Mouse (Mus musculus): Measurements from ENCODE around the gene Cep97. TPM values are rescaled to one million over a fixed set of nuclear protein-coding genes. Genes with fewer than 3 reads are reported as not detected.
A peak's percentile ranks its signal among the peaks of the same experiment; 100 is the strongest.

Gene Cep97
- polyA plus RNA-seq, 1 experiment from 2014 or later = 1.9 TPM

GRCm38 (mm10) chr16:55971735-55972615 lies 37.3 kb upstream of the Cep97 start:
- H3K4me2 ChIP-seq (replicated peaks; ENCODE audit: low read depth) = no peak overlapping the region

DNA sequence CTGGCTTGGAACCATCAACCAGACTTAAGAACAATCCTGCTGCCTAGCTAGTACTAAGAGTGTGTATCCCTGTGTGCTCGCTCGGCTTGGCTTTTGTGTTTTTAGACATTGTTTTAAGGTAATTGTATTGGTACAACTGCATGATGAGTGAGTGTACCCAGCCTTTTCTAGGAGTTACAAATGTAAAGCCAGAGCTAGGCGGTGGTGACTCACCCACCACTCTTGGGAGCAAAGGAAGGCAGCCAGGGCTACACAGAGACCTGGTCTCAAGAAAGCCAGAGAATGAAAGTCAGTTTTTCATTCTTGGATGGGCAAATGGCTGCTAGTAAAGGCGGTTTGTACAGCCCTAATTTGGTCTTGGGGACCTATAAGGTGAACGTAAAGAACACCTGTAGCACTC lies 35.8 kb upstream of the Cep97 start:
- Histone ChIP-seq H3K36me3 (ENCODE audit: control insufficient read depth, insufficient read depth) (peaks cover 23% of the 10 kb centered on the region), H3K4me2 (replicated peaks; ENCODE audit: low read depth) (no peak overlapping the region), H3K9me3 (ENCODE audit: control insufficient read depth) (no peaks in the 10 kb centered on the region), H3K27ac (ENCODE audit: low read depth, low read length) (no peak overlapping the region), H3K4me1 (replicated peaks; ENCODE audit: control insufficient read depth, insufficient read depth, low read length) (peaks cover 4% of the 10 kb centered on the region; the same call in 1 of the 2 replicates), H3K9ac (ENCODE audit: low read depth, low read length) (no peak overlapping the region), H3K27me3 (replicated peaks; ENCODE audit: control insufficient read depth, insufficient read depth, low read length) (no peaks in the 10 kb centered on the region), H3K4me3 (ENCODE audit: low read depth, low read length) (no peak overlapping the region)
- TF ChIP-seq CTCF (IDR thresholded peaks at IDR 0.05; ENCODE audit: low read depth) = no peak
- no peak for ATAC-seq
- WGBS = 92% methylated on average over 5 of the region's 5 CpGs

More at GRCm38 (mm10) chr16:55971735-55972615, 37.3 kb upstream of the Cep97 start:
- ATAC-seq = no peak
- TF ChIP-seq CTCF (IDR thresholded peaks at IDR 0.05; ENCODE audit: low read depth) = no peak
- H3K4me3 ChIP-seq (ENCODE audit: low read depth, low read length) = no peak overlapping the region
- H3K4me1 ChIP-seq (replicated peaks; ENCODE audit: control insufficient read depth, insufficient read depth, low read length) = peaks cover 4% of the 10 kb centered on the region; the same call in 1 of the 2 replicates
- WGBS = 74% methylated on average over 6 of the region's 6 CpGs
- H3K9ac ChIP-seq (ENCODE audit: low read depth, low read length) = no peak overlapping the region
- no peak overlapping the region for H3K27ac ChIP-seq (ENCODE audit: low read depth, low read length)
- no peaks in the 10 kb centered on the region for H3K9me3 ChIP-seq (ENCODE audit: control insufficient read depth)
- peaks cover 23% of the 10 kb centered on the region for H3K36me3 ChIP-seq (ENCODE audit: control insufficient read depth, insufficient read depth)
- H3K27me3 ChIP-seq (replicated peaks; ENCODE audit: control insufficient read depth, insufficient read depth, low read length) = no peaks in the 10 kb centered on the region

- peaks cover 23% of the 10 kb centered on the region for H3K36me3 ChIP-seq (ENCODE audit: control insufficient read depth, insufficient read depth)
- H3K4me3 ChIP-seq (ENCODE audit: low read depth, low read length) = no peak overlapping the region
- peak; percentile 71 for TF ChIP-seq CTCF (IDR thresholded peaks at IDR 0.05; ENCODE audit: low read depth)
- H3K4me1 ChIP-seq (replicated peaks; ENCODE audit: control insufficient read depth, insufficient read depth, low read length) = peaks cover 4% of the 10 kb centered on the region; the same call in 1 of the 2 replicates
- WGBS = 78% methylated on average over 3 of the region's 3 CpGs
- no peaks in the 10 kb centered on the region for H3K9me3 ChIP-seq (ENCODE audit: control insufficient read depth)
- no peak overlapping the region for H3K9ac ChIP-seq (ENCODE audit: low read depth, low read length)
- no peak overlapping the region for H3K4me2 ChIP-seq (replicated peaks; ENCODE audit: low read depth)
- no peak for ATAC-seq
- H3K27ac ChIP-seq (ENCODE audit: low read depth, low read length) = no peak overlapping the region
- no peaks in the 10 kb centered on the region for H3K27me3 ChIP-seq (replicated peaks; ENCODE audit: control insufficient read depth, insufficient read depth, low read length)
These were observed 34.5 kb upstream of the Cep97 start for GRCm38 (mm10) chr16:55969147-55969546.

DNA sequence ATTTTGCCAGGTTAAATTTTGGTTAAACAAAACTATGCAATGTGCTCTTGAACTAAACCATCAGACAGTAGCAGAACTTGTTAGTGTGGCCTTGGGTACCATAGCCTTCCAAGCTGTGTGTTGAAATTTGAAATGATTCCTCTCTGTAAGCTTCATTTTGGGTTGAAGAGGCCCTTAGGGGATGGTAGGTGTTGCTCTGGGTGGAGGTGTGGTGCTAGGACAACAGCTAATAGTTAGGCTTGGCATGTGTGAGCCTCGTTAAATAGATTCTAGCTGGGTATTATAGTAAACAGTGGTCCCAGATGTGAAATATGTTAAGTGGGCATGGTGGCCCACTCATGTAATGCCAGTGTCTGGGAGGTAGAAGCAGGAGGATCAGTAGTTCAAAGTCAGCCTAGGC lies 32.6 kb upstream of the Cep97 start:
- peak overlapping the region; percentile 54 for H3K4me2 ChIP-seq (replicated peaks; ENCODE audit: low read depth)
- TF ChIP-seq CTCF (IDR thresholded peaks at IDR 0.05; ENCODE audit: low read depth) = no peak

DNA sequence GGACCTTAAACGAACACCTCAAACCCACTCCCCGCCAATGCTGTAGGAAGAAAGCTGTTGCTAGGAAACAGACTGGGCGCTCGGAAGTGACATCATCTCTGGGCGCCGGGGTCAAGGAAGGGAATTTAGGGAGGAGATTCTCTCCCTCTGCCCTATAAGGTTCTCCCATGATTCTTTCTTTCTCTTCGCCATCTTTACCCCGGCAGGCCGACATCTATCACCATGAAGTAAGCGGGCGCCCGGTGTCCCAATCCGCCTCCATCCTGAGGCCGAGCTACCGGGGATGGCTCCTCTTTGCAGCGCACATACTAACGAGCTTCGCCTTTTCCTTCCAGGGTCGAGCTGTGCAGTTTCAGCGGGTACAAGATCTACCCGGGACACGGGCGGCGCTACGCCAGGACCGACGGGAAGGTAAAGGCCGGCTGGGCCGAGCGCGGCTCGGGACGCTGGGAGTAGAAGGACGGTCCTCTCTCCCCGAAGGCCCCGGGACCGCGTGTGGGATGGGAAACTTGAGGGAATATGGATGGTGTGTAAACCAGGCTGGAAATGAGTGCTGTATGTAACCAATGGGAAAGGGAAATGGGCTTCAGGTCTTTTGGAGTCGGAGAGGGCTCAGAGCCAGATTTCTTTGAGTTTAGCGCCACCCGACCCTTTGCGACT lies 31.7 kb upstream of the Cep97 start, which contains the start of gene Rpl24:
Rpl24 (plus strand) TSS at position 64 of the 660 bp plus-strand sequence.
- no peaks in the 10 kb centered on the region for H3K9me3 ChIP-seq (ENCODE audit: control insufficient read depth)
- peak within 1 kb of the TSS; percentile 86 for H3K9ac ChIP-seq (ENCODE audit: low read depth, low read length)
- peak within 1 kb of the TSS; percentile 78 for H3K4me3 ChIP-seq (ENCODE audit: low read depth, low read length)
- peak within 1 kb of the TSS; percentile 86 for H3K27ac ChIP-seq (ENCODE audit: low read depth, low read length)
- ATAC-seq = peak; percentile 94
- no peaks in the 10 kb centered on the region for H3K27me3 ChIP-seq (replicated peaks; ENCODE audit: control insufficient read depth, insufficient read depth, low read length)
- no peak for TF ChIP-seq CTCF (IDR thresholded peaks at IDR 0.05; ENCODE audit: low read depth)
- WGBS = under 1% methylated on average over 42 of the region's 42 CpGs
- H3K36me3 ChIP-seq (ENCODE audit: control insufficient read depth, insufficient read depth) = peaks cover 16% of the 10 kb centered on the region
- H3K4me2 ChIP-seq (replicated peaks; ENCODE audit: low read depth) = peak within 1 kb of the TSS; percentile 54
- H3K4me1 ChIP-seq (replicated peaks; ENCODE audit: control insufficient read depth, insufficient read depth, low read length) = no peaks in the 10 kb centered on the region; the same call in 1 of the 2 replicates

More for the DNA sequence above, 32.6 kb upstream of the Cep97 start:
- H3K36me3 ChIP-seq (ENCODE audit: control insufficient read depth, insufficient read depth) = peaks cover 23% of the 10 kb centered on the region
- no peaks in the 10 kb centered on the region for H3K9me3 ChIP-seq (ENCODE audit: control insufficient read depth)
- ATAC-seq = no peak
- no peaks in the 10 kb centered on the region for H3K27me3 ChIP-seq (replicated peaks; ENCODE audit: control insufficient read depth, insufficient read depth, low read length)
- H3K9ac ChIP-seq (ENCODE audit: low read depth, low read length) = peak overlapping the region; percentile 86
- H3K4me3 ChIP-seq (ENCODE audit: low read depth, low read length) = peak overlapping the region; percentile 78
- H3K4me1 ChIP-seq (replicated peaks; ENCODE audit: control insufficient read depth, insufficient read depth, low read length) = no peaks in the 10 kb centered on the region; the same call in 1 of the 2 replicates
- 6% methylated on average over 1 of the region's 1 CpGs for WGBS
- H3K27ac ChIP-seq (ENCODE audit: low read depth, low read length) = no peak overlapping the region

All from intestine, postnatal 0 days (tissue).